Mouse (Mus musculus) kidney, postnatal 0 days (tissue): ENCODE data around the gene Sugct. TPM values are rescaled to one million over a fixed set of nuclear protein-coding genes. Genes with fewer than 3 reads are reported as not detected.

ENCODE experiments used
- ATAC-seq: fragments of 200-750 bp; cut with Nextera tagmentation; replicated peaks from 2 replicates; pipeline ENCODE4 v1.8.0; 2017; ENCODE audit warnings: low read depth, moderate number of reproducible peaks, moderate TSS enrichment, moderate library complexity; ENCODE audit not compliant: low FRiP score
- DNase-seq: peaks from one replicate; pipeline ENCODE4 v3.0.0-alpha.2; 2016; ENCODE audit warnings: low spot score
- H3K27ac ChIP-seq: fragments of 300-500 bp; sonication (generic); 2 replicates; pipeline ENCODE4 v1.5.1; 2014; ENCODE audit warnings: mild to moderate bottlenecking
- H3K27me3 ChIP-seq: fragments of 300-500 bp; sonication (generic); 2 replicates; pipeline ENCODE4 v1.6.1; 2014; ENCODE audit warnings: low read length, mixed read lengths; ENCODE audit not compliant: insufficient read depth
- H3K36me3 ChIP-seq: fragments of 300-500 bp; sonication (generic); 2 replicates; pipeline ENCODE4 v1.6.1; 2014; ENCODE audit warnings: low read length, mixed read lengths; ENCODE audit not compliant: insufficient read depth
- H3K4me1 ChIP-seq: fragments of 300-500 bp; sonication (generic); replicated peaks from 2 replicates; pipeline ENCODE4 v1.6.1; 2014; ENCODE audit warnings: antibody characterized with exemption, low read length, mixed read lengths; ENCODE audit not compliant: insufficient read depth
- H3K4me2 ChIP-seq: fragments of 300-500 bp; sonication (generic); 2 replicates; pipeline ENCODE4 v1.6.1; 2014; ENCODE audit warnings: mild to moderate bottlenecking, low read length, moderate library complexity, mixed read lengths
- H3K4me3 ChIP-seq: fragments of 300-500 bp; sonication (generic); replicated peaks from 2 replicates; pipeline ENCODE4 v1.5.1; 2014; ENCODE audit warnings: low read depth, low read length
- H3K9ac ChIP-seq: fragments of 300-500 bp; sonication (generic); 2 replicates; pipeline ENCODE4 v1.6.1; 2014; ENCODE audit warnings: low read depth, low read length
- H3K9me3 ChIP-seq: fragments of 300-500 bp; sonication (generic); replicated peaks from 2 replicates; pipeline ENCODE4 v1.6.1; 2016; ENCODE audit warnings: low read length, inconsistent platforms, mixed read lengths
- CTCF ChIP-seq: IDR thresholded peaks from 2 replicates; pipeline ENCODE4 v1.5.1; 2016; ENCODE audit warnings: antibody characterized with exemption, low read depth, mild to moderate bottlenecking, moderate library complexity
- WGBS: fragments of 180-500 bp; shearing (Covaris S2); extraction: QIAGEN DNeasy Blood & Tissue Kit; methylation state at CpG from one replicate; pipeline ENCODE4 v1.1.7; 2014; 5-methylcytosine and 5-hydroxymethylcytosine counted together
- polyA plus RNA-seq: library from polyadenylated mRNA; unstranded; fragments of >200 nt; fragmentation: Nextera tagmentation; extraction: Ambion mirVana; gene quantifications from 2 replicates; pipeline ENCODE4 v1.2.1, GENCODE M21; 2015

Sugct gene
- polyA plus RNA-seq, 1 experiment from 2014 or later: 33.1 TPM

DNA sequence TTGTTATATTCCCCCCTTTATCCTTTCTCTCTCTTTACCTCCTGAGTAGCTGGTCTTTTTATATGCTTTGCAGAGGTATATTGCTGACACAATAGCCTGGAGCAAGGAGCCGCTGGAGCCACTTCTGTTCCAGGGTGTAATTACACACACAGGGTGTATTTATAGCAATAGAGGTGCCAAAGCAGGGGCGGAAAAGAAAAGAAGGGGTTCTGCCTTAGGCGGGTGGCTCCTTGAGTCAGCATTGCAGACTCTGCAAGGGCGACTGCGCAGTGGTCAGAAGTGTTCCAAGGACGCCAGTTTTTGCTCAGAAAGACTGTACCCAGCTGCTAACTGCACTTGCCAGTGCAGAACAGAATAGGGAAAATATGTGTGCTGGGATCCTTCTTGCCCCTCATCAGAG, 869.7 kb downstream of the Sugct start:
- H3K4me1 ChIP-seq: no peaks in the 10 kb centered on the region
- TF ChIP-seq CTCF: no peak
- H3K4me2 ChIP-seq: no peak overlapping the region
- no peak overlapping the region for H3K27ac ChIP-seq
- H3K9ac ChIP-seq: no peak overlapping the region
- H3K9me3 ChIP-seq: no peaks in the 10 kb centered on the region
- H3K36me3 ChIP-seq: no peaks in the 10 kb centered on the region
- no peak overlapping the region for H3K4me3 ChIP-seq
- no peaks in the 10 kb centered on the region for H3K27me3 ChIP-seq
- 66% methylated on average over 6 of the region's 6 CpGs for WGBS
- ATAC-seq: no peak
- no peak for DNase-seq

DNA sequence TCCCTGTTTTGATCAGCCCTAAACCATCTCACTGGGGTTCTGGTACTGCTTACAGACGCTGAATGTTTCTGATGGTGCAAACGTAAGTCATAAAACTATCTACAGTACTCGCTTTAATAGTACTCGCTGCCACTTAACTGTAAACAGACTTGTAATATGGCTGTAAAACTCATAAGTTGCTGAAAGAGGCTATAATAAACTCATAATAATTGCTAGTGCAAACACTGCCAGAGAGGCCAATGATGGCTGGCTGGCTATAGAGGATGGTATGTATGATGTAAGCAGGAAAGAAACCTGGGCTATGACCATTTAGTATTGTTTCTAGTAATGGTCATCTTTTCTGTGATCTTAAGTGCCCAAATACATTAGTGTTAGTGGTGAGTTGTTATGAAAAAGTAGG, 873.6 kb downstream of the Sugct start:
- Histone ChIP-seq H3K9me3 (no peaks in the 10 kb centered on the region), H3K4me1 (no peaks in the 10 kb centered on the region), H3K4me2 (no peak overlapping the region), H3K4me3 (no peak overlapping the region), H3K9ac (no peak overlapping the region), H3K27ac (no peak overlapping the region), H3K36me3 (no peaks in the 10 kb centered on the region), H3K27me3 (no peaks in the 10 kb centered on the region)
- TF ChIP-seq CTCF: no peak
- no peak for DNase-seq
- 80% methylated on average over 4 of the region's 4 CpGs for WGBS
- no peak for ATAC-seq

DNA sequence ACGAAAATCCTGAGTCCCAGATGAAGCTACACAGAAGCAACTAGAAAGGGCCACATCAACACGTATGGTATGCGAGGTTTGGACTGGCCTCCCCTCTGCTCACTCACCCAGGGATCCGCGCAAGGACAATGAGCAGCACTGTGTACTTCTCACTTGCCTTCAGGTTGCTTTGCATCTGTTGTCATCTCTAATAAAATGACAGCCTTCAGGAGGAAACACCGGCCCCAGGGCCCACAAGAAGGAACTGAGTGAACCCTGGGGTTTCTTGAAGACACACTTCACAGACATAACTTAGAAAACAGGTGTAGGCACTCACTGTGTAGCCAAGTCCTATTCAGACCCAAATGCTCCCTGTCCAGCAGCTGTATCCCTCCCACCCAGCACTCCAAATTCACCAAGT, 877.9 kb downstream of the Sugct start:
- WGBS: 74% methylated on average over 6 of the region's 6 CpGs

DNA sequence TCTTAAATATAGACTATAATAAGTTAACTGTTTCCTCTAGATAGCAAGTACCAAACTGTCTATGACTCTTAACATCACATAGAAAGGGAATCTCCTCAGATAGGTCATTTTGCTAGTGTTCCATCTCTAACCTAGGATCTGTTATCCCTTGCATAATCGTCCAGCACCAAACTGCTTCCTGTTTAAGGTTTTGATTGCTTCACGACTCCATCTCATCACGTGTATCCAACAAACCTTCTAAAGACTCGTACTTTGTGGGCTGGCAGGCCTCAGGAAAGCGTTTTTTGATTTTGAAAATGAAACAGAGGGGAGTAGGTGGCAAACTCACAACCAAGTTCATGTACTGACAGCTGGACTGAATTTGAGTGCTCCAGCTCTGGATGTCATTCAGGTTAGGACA, 878.6 kb downstream of the Sugct start:
- no peaks in the 10 kb centered on the region for H3K9me3 ChIP-seq
- no peak for ATAC-seq
- no peak overlapping the region for H3K4me3 ChIP-seq
- no peak overlapping the region for H3K9ac ChIP-seq
- no peaks in the 10 kb centered on the region for H3K4me1 ChIP-seq
- H3K27me3 ChIP-seq: no peaks in the 10 kb centered on the region
- no peak overlapping the region for H3K4me2 ChIP-seq
- no peak for TF ChIP-seq CTCF
- H3K36me3 ChIP-seq: no peaks in the 10 kb centered on the region
- DNase-seq: no peak
- H3K27ac ChIP-seq: no peak overlapping the region
- WGBS: 81% methylated on average over 5 of the region's 5 CpGs

More for the DNA sequence above, 877.9 kb downstream of the Sugct start:
- H3K27ac ChIP-seq: no peak overlapping the region
- H3K4me2 ChIP-seq: no peak overlapping the region
- TF ChIP-seq CTCF: no peak
- no peaks in the 10 kb centered on the region for H3K27me3 ChIP-seq
- no peaks in the 10 kb centered on the region for H3K9me3 ChIP-seq
- no peaks in the 10 kb centered on the region for H3K4me1 ChIP-seq
- DNase-seq (no peak), ATAC-seq (no peak)
- H3K4me3 ChIP-seq: no peak overlapping the region
- H3K9ac ChIP-seq: no peak overlapping the region
- no peaks in the 10 kb centered on the region for H3K36me3 ChIP-seq

DNA sequence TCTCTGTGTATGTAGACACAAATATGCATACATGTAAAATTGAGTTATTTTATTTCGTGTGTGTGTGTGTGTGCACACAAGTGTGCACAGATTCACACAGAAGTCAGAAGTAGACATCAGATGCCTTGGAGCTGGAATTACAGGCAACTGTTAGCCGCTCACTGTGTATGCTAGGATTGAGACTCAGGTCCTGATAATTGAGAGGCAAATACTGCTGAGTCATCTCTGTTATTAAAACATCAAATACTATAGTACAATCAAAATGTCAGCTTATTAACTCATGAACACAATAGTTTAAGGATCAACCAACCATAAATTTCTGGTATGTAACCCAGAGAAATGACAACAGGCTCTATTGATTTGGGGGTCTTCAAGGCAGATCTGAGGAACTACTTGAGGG, 883.1 kb downstream of the Sugct start:
- WGBS: 89% methylated on average over 2 of the region's 2 CpGs

More for the DNA sequence above, 883.1 kb downstream of the Sugct start:
- TF ChIP-seq CTCF: no peak
- Histone ChIP-seq H3K4me2 (no peak overlapping the region), H3K27me3 (no peaks in the 10 kb centered on the region), H3K4me3 (no peak overlapping the region), H3K9ac (no peak overlapping the region), H3K9me3 (no peaks in the 10 kb centered on the region), H3K27ac (no peak overlapping the region), H3K36me3 (no peaks in the 10 kb centered on the region), H3K4me1 (no peaks in the 10 kb centered on the region)
- no peak for DNase-seq
- ATAC-seq: no peak

Other genes with a start within 250 kb of the Sugct start
- gene Mplkip, start 361 bp downstream of the Sugct start, polyA plus RNA-seq: 52.7 and 58.7 TPM in 2 replicates
- 14.0 and 16.2 TPM in 2 replicates for gene Cdk13, start 109.5 kb upstream of the Sugct start, polyA plus RNA-seq
- gene Rala, start 248.7 kb upstream of the Sugct start, polyA plus RNA-seq: 98.6 and 102 TPM in 2 replicates